Mouse (Mus musculus): ENCODE data around the gene Tmem252.

DNA sequence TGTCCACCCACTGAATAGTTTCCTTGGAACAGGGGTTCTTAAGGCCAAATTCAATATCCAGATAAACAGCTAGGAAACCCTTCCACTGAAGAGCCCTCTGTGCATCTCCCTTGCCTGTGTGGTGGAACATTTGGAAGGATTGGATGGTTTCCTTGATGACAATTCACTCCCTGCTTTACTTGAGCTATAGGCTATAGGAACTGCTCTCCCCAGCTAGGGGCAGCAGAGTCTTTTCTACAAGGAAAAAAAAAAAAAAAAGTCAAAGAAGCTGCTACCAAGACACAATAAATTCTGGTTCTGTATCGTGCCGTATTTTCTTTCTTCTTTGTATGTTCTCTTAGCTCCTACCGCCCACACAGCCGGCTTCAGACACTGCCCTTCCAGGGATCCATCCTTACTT is 45.8 kb upstream of the Tmem252 start:
- TF ChIP-seq CTCF (IDR thresholded peaks at IDR 0.05; ENCODE audit: extremely low read depth, insufficient read length, insufficient replicate concordance, low read depth, low read length): no peak
- no peak for TF ChIP-seq POLR2A (IDR thresholded peaks at IDR 0.05; ENCODE audit: low read depth, low read length)
